Mouse (Mus musculus) lung, postnatal 4 days (tissue): Measurements from ENCODE around the gene Tpi1.
"Not testable (repeated sequence)": the region's sequence is repeated elsewhere in the genome, so short reads cannot be mapped to it uniquely, and the experiment has no call there.

Experiments used
- DNase-seq, 2 experiments: peaks; one replicate each; pipeline ENCODE4 v3.0.0; 2021

The Tpi1 gene

DNA sequence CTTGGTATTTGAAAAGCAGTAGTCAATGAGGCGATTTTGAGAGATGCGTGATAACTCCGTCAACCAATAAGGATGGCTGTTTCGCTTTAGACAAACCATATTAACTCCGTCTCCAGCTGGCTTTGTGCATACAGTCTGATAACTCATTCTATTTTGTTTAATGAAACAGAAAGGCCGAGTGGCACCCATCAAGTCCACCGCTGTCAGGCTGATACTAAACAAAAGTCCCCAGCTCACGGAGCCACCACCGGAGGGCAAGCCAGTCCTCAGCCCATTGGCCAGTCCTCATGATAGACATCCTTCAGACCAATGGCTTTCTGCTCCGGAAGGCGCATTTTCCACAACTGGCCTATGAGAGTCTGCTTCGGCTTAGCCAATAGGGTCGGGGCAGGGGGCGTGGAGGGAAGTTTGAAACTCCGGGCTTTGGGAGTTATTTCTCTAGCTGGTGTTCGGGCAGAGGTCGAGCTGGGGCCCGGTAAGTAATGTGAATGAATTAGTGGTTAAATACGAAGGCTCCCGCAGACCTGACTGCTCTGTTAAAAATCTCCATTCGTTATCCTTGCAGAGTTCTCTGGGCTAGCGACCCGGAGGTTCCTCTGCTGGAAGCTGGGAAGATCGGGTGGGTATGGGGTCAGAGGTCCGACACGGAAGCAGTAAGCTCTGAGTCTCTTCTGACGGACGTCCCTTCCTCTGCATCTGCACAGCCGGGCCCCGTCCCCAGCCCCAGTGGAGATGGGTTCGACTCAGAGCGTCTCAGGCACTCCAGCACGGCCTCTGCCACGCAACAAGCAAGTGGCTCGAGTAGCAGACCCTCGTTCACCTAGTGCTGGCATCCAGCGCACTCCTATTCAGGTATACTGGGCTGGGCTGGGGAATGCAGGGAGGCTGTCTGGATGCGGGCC is 16.0 kb upstream of the Tpi1 start:
- DNase-seq = peak; percentile 94 to 95

GRCm38 (mm10) chr6:124828868-124829798 is 15.0 kb upstream of the Tpi1 start, which contains the start of the genes Usp5 and Cdca3:
Gene Usp5 (minus strand): TSS chr6:124829484.
Gene Cdca3 (plus strand): TSS chr6:124829547.
- DNase-seq = peak; percentile 99 to 100

GRCm38 (mm10) chr6:124828101-124828592 is 14.1 kb upstream of the Tpi1 start:
- peak; percentile 49 to 72 for DNase-seq

DNA sequence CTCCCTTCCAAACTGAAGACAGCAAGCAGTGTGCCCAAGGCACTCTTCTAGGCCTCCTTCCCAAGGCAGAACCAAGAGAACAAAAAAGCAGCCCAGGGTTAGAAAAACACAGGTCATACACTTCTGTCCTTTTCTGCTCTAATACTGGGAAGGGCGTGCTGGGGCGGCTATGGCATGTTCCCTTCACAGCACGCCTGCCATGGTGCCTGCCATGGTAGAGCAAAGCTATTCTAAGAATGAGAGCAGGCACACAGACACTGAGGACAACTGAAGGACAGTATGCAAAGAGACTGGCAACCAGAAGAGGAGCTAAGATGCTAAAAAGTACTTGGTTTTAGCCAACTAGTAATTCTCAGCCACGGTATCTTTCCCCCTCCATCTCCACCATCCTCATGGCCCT is 8.0 kb upstream of the Tpi1 start:
- no peak for DNase-seq

DNA sequence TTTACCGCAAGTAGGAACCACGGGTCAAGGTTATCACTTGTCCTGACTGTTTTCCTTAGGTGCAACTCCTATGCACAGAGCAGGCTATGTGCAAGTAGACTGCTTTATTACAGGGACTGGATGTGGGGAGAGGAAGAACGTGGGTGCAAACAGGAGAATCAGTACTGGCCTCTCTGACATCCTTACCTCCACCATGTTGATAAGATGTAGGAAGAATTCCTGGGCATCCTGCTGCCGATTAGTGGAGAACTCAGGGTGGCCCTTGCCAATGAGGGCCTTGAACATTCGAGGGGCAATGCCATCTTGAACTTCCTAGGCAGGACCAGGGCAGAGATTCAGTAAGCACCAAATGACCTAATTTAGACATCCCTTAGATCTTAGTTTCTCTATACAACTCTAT is 6.8 kb upstream of the Tpi1 start:
- DNase-seq = peak in 1 of 2 experiments; percentile 9

GRCm38 (mm10) chr6:124817971-124818370 is 3.9 kb upstream of the Tpi1 start:
- no peak for DNase-seq

DNA sequence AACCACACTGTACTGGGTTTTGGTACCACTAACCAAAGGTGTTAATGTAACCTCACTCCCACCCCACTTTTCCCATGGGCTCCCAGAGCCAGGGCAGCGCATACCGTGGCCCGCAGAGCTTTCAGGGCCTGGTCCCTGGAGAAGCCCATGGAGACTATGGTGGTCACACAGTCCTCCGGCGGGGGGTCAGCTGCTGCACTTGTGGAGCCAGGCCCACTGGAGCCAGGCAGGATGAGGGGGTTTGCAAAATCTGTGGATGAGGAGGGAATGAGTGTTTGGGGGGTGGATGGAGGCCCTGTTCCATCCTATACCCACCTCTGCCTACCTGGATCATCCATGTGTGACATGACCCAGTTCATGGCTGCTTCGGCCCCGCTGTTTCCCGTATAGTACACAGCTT is 3.5 kb upstream of the Tpi1 start:
- peak in 1 of 2 experiments; percentile 21 for DNase-seq

GRCm38 (mm10) chr6:124817125-124817524 is 3.0 kb upstream of the Tpi1 start:
- DNase-seq = peak in 1 of 2 experiments; percentile 17

DNA sequence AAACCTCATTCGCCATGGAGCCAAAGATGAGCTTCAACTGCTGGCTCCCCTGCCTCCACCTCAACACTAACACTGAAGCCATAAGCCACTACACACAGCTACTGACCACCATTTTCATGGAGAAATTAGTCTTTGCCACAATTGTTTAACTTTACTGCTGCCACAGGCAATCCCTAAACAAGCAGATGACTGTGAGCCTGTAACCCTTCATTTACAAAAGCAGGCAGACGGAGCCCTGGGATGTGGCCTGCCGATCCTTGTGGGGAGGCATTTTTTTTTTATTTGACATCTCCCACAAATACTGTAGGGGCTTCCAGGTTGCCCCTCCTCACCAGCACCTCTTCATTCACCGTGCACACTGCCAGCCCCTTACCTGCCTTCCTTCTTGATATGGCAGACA is 2.5 kb upstream of the Tpi1 start:
- DNase-seq = peak in 1 of 2 experiments; percentile 11

DNA sequence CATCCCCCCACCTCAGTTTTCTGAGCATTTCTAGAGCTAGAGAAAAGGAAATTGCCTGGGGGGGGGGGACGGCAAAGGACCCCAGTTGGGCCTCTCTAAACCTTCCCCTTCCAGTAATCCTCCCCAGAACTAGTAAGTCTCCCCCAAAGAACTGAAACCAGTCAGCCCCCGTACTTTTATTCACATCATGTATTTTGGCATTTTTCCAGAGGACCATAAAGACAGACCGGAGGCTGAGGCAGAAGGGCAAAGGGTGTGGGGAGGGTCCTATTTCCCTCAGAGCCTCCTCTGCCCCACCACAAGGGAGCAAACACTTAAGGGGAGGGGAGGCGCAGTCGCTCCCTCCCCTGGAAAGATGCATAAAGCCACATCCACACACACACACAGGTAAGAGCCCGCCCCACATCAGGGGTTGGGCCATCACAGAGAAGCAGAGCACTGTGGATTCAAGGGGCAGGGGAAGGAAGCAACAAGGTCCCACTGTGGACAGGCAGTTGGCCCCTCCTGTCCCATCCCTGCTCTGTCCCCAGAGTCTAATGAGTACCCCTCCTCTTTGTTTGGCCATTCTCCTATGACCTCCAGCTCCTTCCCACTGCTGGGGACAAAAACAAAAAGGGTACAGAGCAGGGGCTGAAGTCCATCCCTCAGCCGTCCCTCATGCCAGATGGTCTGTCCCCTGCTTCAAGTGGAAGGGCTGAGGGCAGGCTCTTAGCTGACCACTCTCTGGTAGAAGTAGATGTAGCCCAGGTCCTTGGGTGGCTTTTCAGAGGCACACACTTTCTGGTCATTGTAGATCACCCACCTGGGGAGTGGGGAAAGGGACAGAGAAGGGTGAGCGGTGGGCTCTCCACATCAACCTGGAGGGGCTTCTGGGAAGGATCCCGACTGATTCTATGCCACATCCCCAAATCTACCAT is 1.0 kb upstream of the Tpi1 start:
- DNase-seq = peak in 1 of 2 experiments; percentile 17

DNA sequence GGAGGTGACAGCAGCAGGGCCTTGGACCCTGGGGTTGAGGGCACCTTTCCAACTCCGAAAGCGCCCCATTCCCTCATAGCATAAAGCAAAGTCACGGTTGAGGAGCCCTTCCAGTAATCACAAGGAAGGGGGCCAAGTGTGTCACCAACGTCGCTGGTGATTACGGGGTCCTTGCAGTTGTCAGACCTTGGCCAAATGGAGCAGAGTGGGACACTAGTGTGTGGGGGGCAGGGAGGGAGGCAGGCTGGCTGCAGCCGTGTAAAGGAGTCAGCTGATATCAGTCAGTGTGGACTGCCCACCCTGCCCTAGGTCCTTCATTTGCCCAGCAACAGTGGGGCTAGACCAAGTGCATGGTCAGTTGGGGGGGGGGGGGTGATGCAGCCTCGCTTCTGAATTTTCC is 352 bp upstream of the Tpi1 start:
- DNase-seq = peak in 1 of 2 experiments; percentile 44

GRCm38 (mm10) chr6:124813496-124813895 is 600 bp downstream of the Tpi1 start:
- DNase-seq = peak; percentile 69 to 71

DNA sequence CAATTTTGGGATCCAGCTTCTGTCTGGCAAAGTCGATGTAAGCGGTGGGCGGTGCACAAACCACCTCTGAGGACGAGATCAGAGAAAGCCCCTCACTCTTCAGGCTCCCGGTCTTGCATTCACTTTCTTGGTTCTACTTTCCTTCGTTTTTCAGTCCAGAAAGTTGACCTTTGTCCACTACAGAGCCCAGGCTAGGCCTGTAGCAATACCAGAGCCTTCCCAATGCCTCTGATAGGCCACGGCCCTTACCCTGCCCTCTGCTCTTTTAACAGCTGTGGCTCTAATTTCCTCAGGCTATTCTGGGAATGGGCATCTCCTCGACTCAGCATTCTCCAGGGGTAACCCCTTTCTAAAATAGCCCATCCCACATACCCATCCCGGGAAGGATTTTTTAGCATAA is 1.2 kb downstream of the Tpi1 start:
- no peak for DNase-seq

GRCm38 (mm10) chr6:124811701-124812560 is 2.2 kb downstream of the Tpi1 start:
- DNase-seq = no peak

DNA sequence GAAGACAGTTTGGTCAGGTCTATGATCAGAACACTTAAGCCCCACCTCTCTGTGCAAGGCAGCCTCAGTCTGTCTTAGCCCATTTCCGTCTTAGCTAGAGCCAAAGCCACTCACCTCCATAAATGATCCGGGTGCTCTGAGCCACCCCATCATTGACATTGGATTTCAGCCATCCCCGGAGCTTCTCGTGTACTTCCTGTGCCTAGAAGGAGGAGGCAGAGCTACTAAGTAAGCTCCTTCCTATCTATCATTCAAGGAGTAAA is 2.8 kb downstream of the Tpi1 start:
- no peak for DNase-seq

GRCm38 (mm10) chr6:124810566-124811402 is 3.3 kb downstream of the Tpi1 start:
- DNase-seq = not testable (repeated sequence)

GRCm38 (mm10) chr6:124809775-124810538 is 4.1 kb downstream of the Tpi1 start:
- no peak for DNase-seq

- peak; percentile 89 to 91 for DNase-seq
Measured at GRCm38 (mm10) chr6:124809052-124809774, 4.9 kb downstream of the Tpi1 start.
